Mouse (Mus musculus): ENCODE measurements around the gene Cars2.
A peak's percentile ranks its signal among the peaks of the same experiment; 100 is the strongest.
"Not testable (repeated sequence)": the region's sequence is repeated elsewhere in the genome, so short reads cannot be mapped to it uniquely, and the experiment has no call there.

Cars2 gene

DNA sequence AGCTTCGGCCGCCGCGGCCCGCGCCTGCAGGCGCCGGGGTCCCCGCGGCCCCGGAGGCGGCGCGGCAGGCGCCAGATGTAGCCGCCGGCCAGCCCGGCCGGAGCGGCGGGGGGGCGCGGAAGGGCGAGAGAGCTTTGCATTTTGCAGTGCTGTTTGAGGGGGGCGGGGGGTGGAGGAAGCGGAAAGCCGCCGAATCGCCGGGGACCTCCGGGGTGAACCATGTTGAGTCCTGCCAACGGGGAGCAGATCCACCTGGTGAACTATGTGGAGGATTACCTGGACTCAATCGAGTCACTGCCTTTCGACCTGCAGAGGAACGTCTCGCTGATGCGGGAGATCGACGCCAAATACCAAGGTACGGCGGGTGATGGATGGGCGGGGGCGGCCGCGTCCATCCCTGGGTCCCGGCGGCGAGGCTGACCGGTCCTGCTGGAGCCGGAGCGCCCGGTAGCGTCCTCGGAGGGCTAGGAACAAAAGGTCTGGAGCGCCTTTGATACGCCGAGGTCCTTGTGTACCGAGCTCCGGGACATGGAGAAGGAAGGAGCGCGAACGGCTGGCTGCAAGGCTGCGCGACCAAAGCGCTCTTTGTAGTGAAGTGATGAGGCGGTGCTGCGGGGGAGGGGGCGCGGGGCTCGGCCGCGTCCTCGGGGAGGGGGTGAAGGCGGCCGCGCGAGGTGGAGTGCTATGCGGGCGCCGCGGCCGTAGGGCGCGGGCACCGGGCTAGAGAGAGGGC, 6.3 kb upstream of the Cars2 start:
- DNase-seq (ENCODE audit: low spot score in 2 of 2), result peak; percentile 16 to 30

DNA sequence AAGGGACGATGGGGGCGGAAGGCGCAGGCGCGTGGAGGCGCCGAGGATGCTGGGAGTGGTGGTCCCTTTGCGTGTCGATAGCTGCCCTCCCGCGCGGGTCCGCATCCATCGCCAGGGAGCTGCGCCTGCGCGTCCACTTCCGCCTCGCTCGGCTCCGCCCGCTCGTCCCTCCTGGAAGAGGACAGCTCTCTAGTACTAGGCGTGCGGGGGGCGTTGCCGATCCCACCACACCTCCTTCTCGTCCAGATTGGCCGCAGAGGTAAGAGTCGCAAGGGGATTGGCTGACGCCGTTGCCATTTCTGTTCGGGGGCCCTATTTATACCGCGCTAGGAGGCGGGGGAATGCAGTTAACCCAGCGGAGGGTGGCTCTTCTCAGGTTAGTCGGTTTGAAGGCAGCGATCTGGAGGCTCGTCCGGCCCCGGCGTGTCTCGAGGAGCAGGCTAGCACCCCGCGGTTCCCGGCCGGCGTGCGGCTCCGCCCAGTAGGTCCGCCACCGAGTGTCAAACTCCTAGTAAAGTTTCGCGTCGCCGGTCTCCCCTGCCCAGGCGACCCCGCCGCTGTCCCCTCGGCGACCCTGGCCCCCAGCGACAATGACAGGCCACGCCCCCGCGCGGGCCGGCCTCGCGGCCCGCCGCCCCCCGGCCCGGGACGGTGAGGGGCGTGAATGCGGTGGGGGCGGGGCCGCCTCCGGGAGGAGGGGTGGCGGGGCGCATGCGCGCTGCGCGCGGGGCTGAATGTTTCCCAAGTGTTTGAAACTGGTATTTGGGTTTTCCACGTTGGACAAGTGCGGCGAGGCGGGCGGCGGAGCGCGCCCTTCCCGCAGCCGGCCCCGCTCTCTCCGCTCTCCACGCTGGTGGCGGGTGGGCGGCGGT, 5.4 kb upstream of the Cars2 start:
- peak; percentile 100 for DNase-seq (ENCODE audit: low spot score in 2 of 2)

DNA sequence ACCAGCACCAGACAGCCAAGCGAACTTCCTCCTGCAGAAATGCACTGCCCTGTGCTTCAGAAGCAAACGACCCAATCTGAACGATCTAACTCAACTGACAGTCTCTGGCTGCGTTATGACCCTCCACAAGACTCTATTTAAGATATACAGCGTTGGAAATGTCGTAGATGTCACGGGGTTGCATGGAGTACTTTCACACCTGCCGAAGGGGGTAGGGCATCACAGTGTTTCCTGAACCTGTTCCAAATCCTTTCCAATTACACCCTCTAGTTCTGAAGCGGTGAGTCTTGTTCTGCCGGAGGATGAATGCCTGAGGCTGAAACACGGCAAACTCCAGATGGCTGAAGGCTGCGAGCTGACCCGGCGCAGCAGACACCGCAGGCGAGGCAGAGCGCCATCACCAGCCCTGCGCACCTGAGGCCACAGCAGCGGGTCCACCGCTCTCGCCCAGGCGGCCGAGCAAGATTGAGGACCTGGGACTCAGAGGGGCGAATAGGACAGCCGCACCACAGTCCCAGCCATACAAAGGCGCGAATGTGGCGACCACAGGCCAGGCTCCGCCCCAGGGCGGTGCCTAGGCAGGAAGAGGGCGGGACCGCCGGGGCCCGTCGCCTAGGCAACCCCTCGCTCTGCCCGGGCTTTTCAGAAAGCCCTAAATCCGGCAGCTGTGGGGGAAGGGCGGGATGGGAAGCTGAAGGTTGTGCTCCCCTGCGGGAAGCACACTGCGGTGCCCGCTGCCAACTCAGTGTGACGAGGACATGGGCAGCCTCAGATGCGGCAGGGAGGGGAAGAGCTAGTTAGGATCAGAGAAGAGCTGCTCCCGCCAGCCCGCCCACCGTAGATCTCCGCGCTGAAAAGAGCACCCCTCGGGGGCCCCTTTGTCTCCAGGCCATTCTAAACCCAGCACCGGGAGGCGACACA, 4.5 kb upstream of the Cars2 start, which contains the start of gene Ing1:
TSS of gene Ing1 (plus strand) at position 773 of the 921 bp plus-strand sequence.
- peak; percentile 94 to 95 for DNase-seq (ENCODE audit: low spot score in 2 of 2)

GRCm38 (mm10) chr8:11552390-11552789, 1.8 kb upstream of the Cars2 start:
- DNase-seq (ENCODE audit: low spot score in 2 of 2), result no peak

GRCm38 (mm10) chr8:11551497-11551896, 914 bp upstream of the Cars2 start:
- not testable (repeated sequence) for DNase-seq (ENCODE audit: low spot score in 2 of 2)

- no peak for DNase-seq (ENCODE audit: low spot score in 2 of 2)
These were observed 877 bp downstream of the Cars2 start for GRCm38 (mm10) chr8:11549706-11550105.

DNA sequence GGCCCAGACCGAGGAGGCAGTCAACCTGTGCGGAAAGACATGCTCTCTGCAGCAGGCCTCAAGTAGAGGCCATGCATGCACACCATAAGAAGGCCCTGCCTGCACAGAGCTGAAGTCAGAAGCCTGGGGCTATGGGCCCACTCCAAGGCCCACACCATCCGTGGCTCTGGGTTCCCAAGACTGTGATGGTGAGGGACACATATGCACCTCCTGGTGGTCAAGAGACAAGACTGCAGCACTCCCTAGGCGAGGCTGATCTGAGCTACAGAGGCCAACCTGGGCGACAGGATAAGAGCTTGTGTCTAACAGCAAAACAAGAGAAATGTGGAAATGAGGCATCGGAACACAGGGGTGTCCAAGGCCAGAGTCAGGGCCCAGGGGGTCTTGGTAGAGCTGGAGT, 3.5 kb downstream of the Cars2 start:
- DNase-seq (ENCODE audit: low spot score in 2 of 2), result no peak

GRCm38 (mm10) chr8:11544386-11544785, 6.2 kb downstream of the Cars2 start:
- peak in 1 of 2 experiments; percentile 34 for DNase-seq (ENCODE audit: low spot score in 2 of 2)

DNA sequence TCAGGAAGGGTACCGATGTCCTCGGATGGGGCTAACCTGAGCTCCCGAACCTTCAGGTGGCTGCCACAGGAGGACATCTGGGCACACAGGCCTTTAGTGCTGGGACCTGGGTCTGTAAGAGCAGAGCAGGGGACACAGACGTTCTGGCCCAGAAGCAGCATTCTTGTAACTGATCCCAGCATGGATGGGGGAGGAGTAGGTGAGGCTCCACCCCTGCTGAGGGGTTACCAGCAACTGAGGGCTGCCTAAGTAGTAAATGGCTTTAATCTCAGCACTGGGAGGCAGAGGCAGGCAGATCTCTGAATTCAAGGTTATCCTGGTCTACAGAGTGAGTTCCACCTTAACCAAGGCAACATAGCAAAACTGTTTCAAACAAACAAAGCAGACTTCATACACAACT, 7.7 kb downstream of the Cars2 start:
- no peak for DNase-seq (ENCODE audit: low spot score in 2 of 2)

- DNase-seq (ENCODE audit: low spot score in 2 of 2), result no peak
These were observed 8.6 kb downstream of the Cars2 start for GRCm38 (mm10) chr8:11542031-11542430.

DNA sequence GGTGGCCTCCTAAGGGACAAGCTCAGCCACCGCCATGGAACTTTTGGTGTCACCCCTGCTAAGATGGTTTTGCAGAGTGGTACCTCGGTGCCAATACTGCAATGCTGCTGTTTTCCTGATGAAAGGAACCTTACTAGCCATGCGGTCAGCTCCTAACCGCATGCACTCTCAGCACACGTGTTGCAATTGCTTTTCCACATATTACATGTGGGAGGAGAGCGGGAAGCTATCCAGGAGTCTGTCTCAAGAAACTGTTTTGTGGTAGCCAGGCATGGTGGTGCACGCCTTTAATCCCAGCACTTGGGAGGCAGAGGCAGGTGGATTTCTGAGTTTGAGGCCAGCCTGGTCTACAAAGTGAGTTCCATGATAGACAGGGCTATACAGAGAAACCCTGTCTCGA, 10.4 kb downstream of the Cars2 start:
- no peak for DNase-seq (ENCODE audit: low spot score in 2 of 2)

GRCm38 (mm10) chr8:11539049-11539448, 11.5 kb downstream of the Cars2 start:
- no peak for DNase-seq (ENCODE audit: low spot score in 2 of 2)

GRCm38 (mm10) chr8:11534494-11534893, 16.1 kb downstream of the Cars2 start:
- no peak for DNase-seq (ENCODE audit: low spot score in 2 of 2)

DNA sequence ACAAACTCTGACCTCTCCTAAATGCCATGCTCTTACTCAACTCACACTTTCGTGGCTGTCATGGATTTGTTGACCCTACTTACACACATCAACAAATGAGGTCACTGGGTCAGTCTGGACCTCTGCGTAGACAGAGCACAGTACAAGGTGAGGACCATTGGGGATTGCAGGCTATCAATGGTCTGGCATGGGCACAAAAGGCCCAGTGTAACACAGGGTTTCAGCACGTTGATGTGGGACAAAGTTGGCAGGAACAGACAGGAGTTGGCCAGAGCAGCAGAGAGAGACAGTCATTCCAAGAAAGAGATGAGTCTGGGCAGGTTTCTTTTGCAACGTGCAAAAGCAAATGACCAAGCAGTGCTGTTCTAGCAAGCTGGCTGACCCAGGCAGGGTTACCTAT, 19.7 kb downstream of the Cars2 start:
- no peak for DNase-seq (ENCODE audit: low spot score in 2 of 2)

DNA sequence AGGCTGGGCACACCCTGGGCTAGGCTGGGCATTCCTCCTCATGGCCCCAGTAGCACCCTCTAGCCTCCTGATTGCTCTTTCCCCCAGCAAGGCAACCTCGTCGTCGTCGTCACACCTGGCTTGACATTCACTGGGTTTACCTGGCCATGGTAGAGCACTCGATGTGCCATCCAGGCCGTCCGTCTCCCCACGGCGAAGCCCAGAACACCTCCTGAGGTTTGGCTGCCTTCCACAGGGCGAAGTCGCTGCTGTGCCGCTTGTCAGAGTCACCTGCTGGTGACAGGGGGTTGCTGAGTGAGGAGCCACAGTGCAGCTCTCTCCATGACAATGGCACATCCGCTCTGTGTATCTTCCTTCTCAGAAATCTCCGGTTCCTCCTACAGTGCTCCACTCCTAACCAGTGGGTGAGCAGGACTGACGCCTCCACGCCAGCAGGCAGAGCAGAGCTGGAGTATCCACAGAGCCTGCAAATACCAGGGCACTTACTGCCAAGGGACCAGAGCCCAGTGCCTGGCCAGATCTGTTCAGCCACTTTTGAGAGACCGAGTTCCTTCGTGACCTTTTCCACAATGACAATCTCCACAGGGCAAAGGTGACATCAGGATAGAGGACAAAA, 20.3 kb downstream of the Cars2 start:
- peak in 1 of 2 experiments; percentile 39 for DNase-seq (ENCODE audit: low spot score in 2 of 2)

DNA sequence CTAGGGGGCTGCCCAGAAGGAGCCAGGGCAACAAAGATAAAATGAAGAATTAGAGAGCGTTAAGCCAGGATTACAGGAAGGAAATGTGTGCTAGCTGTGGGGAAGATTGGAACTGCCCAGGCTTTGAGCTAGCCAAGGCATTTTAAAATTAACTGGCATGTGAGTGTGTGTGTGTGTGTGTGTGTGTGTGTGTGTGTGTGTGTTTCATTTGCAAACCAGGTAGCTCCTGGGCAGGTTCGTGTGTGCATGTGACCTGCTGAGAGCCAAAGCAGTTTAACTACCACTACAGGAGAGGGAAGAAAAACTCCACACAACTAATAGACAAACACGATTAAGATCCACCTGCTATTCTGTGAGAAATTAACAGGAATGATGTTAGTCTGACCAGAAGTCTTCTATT, 27.3 kb downstream of the Cars2 start:
- no peak for DNase-seq (ENCODE audit: low spot score in 2 of 2)

DNA sequence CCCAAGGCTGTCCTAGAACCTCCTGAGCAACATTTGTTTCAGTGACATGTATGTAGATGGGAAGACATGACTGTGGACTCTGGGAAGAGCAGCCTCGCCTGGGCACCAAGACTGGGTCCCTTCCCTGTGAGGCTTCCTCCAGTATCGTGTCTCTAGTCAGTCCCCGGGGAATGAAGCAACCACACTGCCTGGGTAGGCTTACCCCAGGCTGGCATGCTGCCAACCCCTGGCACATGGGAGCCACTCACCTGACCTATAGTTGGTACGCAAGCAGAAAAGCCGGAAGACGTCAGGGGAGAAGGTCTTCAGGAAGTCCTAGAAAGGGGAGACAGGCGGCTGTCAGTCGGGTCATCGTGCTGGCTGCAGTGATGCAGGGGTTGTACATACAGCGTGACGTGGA, 31.9 kb downstream of the Cars2 start:
- DNase-seq (ENCODE audit: low spot score in 2 of 2), result no peak

- no peak for DNase-seq (ENCODE audit: low spot score in 2 of 2)
These were observed 32.6 kb downstream of the Cars2 start for GRCm38 (mm10) chr8:11518056-11518396.

GRCm38 (mm10) chr8:11517366-11518055, 33.1 kb downstream of the Cars2 start:
- DNase-seq (ENCODE audit: low spot score in 2 of 2), result no peak

- no peak for DNase-seq (ENCODE audit: low spot score in 2 of 2)
These were observed 34.3 kb downstream of the Cars2 start for GRCm38 (mm10) chr8:11516292-11516691.

DNA sequence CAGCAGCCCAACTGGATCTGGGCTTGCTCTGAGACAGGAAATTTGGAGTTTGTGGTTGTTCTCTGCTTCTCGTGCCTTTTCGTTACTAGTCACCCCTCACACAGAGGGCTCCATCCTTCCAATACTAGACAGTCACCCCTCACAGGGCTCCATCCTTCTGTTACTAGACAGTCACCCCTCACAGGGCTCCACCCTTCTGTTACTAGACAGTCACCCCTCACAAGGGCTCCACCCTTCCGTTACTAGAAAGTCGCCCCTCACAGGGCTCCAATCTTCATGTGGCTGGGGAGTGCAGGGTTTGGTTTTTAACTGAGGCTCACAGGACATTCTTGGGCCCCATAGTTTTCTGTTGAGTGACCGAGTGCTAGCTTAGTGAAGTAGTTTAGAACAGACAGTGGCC, 37.3 kb downstream of the Cars2 start:
- DNase-seq (ENCODE audit: low spot score in 2 of 2), result no peak
